Mouse (Mus musculus) intestine, embryonic 14.5 days (tissue): ENCODE results near the gene Tmc3. TPM values are rescaled to one million over a fixed set of nuclear protein-coding genes. Genes with fewer than 3 reads are reported as not detected.

Experiments
- ATAC-seq: fragments of 200-750 bp; cut with Nextera tagmentation; replicated peaks from 2 replicates; pipeline ENCODE4 v1.8.0; 2017; ENCODE audit warnings: low read depth, moderate number of reproducible peaks, moderate TSS enrichment, moderate library complexity; ENCODE audit not compliant: low FRiP score, low TSS enrichment
- DNase-seq: peaks from one replicate; pipeline ENCODE4 v3.0.0-alpha.2; 2018; ENCODE audit warnings: low spot score
- H3K27ac ChIP-seq: fragments of 300-500 bp; sonication (generic); 2 replicates; pipeline ENCODE4 v1.5.1; 2014; ENCODE audit warnings: low read depth, mild to moderate bottlenecking, control low read depth
- H3K27me3 ChIP-seq: fragments of 300-500 bp; sonication (generic); replicated peaks from 2 replicates; pipeline ENCODE4 v1.6.1; 2014; ENCODE audit warnings: low read length, control low read depth; ENCODE audit not compliant: control insufficient read depth, insufficient read depth
- H3K36me3 ChIP-seq: fragments of 300-500 bp; sonication (generic); 2 replicates; pipeline ENCODE4 v1.6.1; 2014; ENCODE audit warnings: low read length, control low read depth; ENCODE audit not compliant: control insufficient read depth, insufficient read depth
- H3K4me1 ChIP-seq: fragments of 300-500 bp; sonication (generic); replicated peaks from 2 replicates; pipeline ENCODE4 v1.6.1; 2014; ENCODE audit warnings: low read length, control low read depth, mixed read lengths; ENCODE audit not compliant: control insufficient read depth, insufficient read depth
- H3K4me2 ChIP-seq: fragments of 300-500 bp; sonication (generic); 2 replicates; pipeline ENCODE4 v1.6.1; 2014; ENCODE audit warnings: low read length
- H3K4me3 ChIP-seq: fragments of 300-500 bp; sonication (generic); 2 replicates; pipeline ENCODE4 v1.5.1; 2014; ENCODE audit warnings: low read depth, low read length, control low read depth, mixed read lengths
- H3K9ac ChIP-seq: fragments of 300-500 bp; sonication (generic); 2 replicates; pipeline ENCODE4 v1.6.1; 2014; ENCODE audit warnings: mild to moderate bottlenecking, low read length
- H3K9me3 ChIP-seq: fragments of 300-500 bp; sonication (generic); 2 replicates; pipeline ENCODE4 v1.6.1; 2016; ENCODE audit warnings: low read length, control low read depth; ENCODE audit not compliant: control insufficient read depth
- WGBS: fragments of 180-500 bp; shearing (Covaris S2); extraction: QIAGEN DNeasy Blood & Tissue Kit; methylation state at CpG from one replicate; pipeline ENCODE4 v1.1.7; 2014; 5-methylcytosine and 5-hydroxymethylcytosine counted together
- polyA plus RNA-seq: library from polyadenylated mRNA; unstranded; fragments of >200 nt; fragmentation: Nextera tagmentation; extraction: Ambion mirVana; gene quantifications from 2 replicates; pipeline ENCODE4 v1.2.1, GENCODE M21; 2014

Tmc3 gene
- polyA plus RNA-seq, 1 experiment from 2014 or later, result 1.2 TPM

- DNase-seq (no peak), ATAC-seq (no peak)
- no peaks in the 10 kb centered on the region for H3K27me3 ChIP-seq
- no peak overlapping the region for H3K4me3 ChIP-seq
- no peaks in the 10 kb centered on the region for H3K4me1 ChIP-seq
- H3K9me3 ChIP-seq, result no peaks in the 10 kb centered on the region
- WGBS, result 93% methylated on average over 4 of the region's 4 CpGs
- H3K4me2 ChIP-seq, result no peak overlapping the region
- no peaks in the 10 kb centered on the region for H3K36me3 ChIP-seq
- H3K9ac ChIP-seq, result no peak overlapping the region
- no peak overlapping the region for H3K27ac ChIP-seq
Measured at GRCm38 (mm10) chr7:83609891-83610290, 25.2 kb downstream of the Tmc3 start.

- Histone ChIP-seq H3K27me3 (no peaks in the 10 kb centered on the region), H3K9me3 (no peaks in the 10 kb centered on the region), H3K9ac (no peak overlapping the region), H3K4me3 (no peak overlapping the region), H3K4me1 (no peaks in the 10 kb centered on the region), H3K36me3 (no peaks in the 10 kb centered on the region), H3K27ac (no peak overlapping the region), H3K4me2 (no peak overlapping the region)
- 68% methylated on average over 1 of the region's 1 CpGs for WGBS
- no peak for ATAC-seq
- DNase-seq, result no peak
Measured at GRCm38 (mm10) chr7:83611886-83612285, 27.2 kb downstream of the Tmc3 start.

GRCm38 (mm10) chr7:83615272-83615671 lies 30.5 kb downstream of the Tmc3 start:
- 86% methylated on average over 3 of the region's 3 CpGs for WGBS
- no peak overlapping the region for H3K9ac ChIP-seq
- H3K36me3 ChIP-seq, result no peaks in the 10 kb centered on the region
- H3K27ac ChIP-seq, result no peak overlapping the region
- DNase-seq (no peak), ATAC-seq (no peak)
- no peak overlapping the region for H3K4me2 ChIP-seq
- H3K9me3 ChIP-seq, result no peaks in the 10 kb centered on the region
- no peak overlapping the region for H3K4me3 ChIP-seq
- H3K27me3 ChIP-seq, result no peaks in the 10 kb centered on the region
- no peaks in the 10 kb centered on the region for H3K4me1 ChIP-seq

- ATAC-seq (no peak), DNase-seq (no peak)
- Histone ChIP-seq H3K4me2 (no peak overlapping the region), H3K4me1 (no peaks in the 10 kb centered on the region), H3K27ac (no peak overlapping the region), H3K36me3 (no peaks in the 10 kb centered on the region), H3K4me3 (no peak overlapping the region), H3K9me3 (no peaks in the 10 kb centered on the region), H3K27me3 (no peaks in the 10 kb centered on the region), H3K9ac (no peak overlapping the region)
- WGBS, result 88% methylated on average over 8 of the region's 8 CpGs
Measured at GRCm38 (mm10) chr7:83615815-83616214, 31.1 kb downstream of the Tmc3 start.

- DNase-seq (no peak), ATAC-seq (no peak)
- Histone ChIP-seq H3K36me3 (no peaks in the 10 kb centered on the region), H3K27ac (no peak overlapping the region), H3K27me3 (no peaks in the 10 kb centered on the region), H3K9me3 (no peaks in the 10 kb centered on the region), H3K4me3 (no peak overlapping the region), H3K4me1 (no peaks in the 10 kb centered on the region), H3K9ac (no peak overlapping the region), H3K4me2 (no peak overlapping the region)
- WGBS, result 84% methylated on average over 3 of the region's 3 CpGs
Measured at GRCm38 (mm10) chr7:83616268-83616667, 31.5 kb downstream of the Tmc3 start.

- Histone ChIP-seq H3K27ac (no peak overlapping the region), H3K4me1 (no peaks in the 10 kb centered on the region), H3K4me2 (no peak overlapping the region), H3K27me3 (no peaks in the 10 kb centered on the region), H3K9me3 (no peaks in the 10 kb centered on the region), H3K9ac (no peak overlapping the region), H3K36me3 (no peaks in the 10 kb centered on the region), H3K4me3 (no peak overlapping the region)
- 97% methylated on average over 1 of the region's 1 CpGs for WGBS
- ATAC-seq (no peak), DNase-seq (no peak)
Measured at GRCm38 (mm10) chr7:83618709-83619108, 34.0 kb downstream of the Tmc3 start.

GRCm38 (mm10) chr7:83622582-83622981 lies 37.9 kb downstream of the Tmc3 start:
- no peak overlapping the region for H3K9ac ChIP-seq
- ATAC-seq, result no peak
- WGBS, result 91% methylated on average over 6 of the region's 6 CpGs

GRCm38 (mm10) chr7:83624065-83624464 lies 39.3 kb downstream of the Tmc3 start:
- Histone ChIP-seq H3K36me3 (no peaks in the 10 kb centered on the region), H3K4me1 (no peaks in the 10 kb centered on the region), H3K9me3 (no peaks in the 10 kb centered on the region), H3K27ac (no peak overlapping the region), H3K4me3 (no peak overlapping the region), H3K27me3 (no peaks in the 10 kb centered on the region), H3K4me2 (no peak overlapping the region), H3K9ac (no peak overlapping the region)
- ATAC-seq (no peak), DNase-seq (no peak)
- WGBS, result 77% methylated on average over 1 of the region's 1 CpGs

More at GRCm38 (mm10) chr7:83622582-83622981, 37.9 kb downstream of the Tmc3 start:
- no peak for DNase-seq
- H3K4me2 ChIP-seq, result no peak overlapping the region
- H3K27me3 ChIP-seq, result no peaks in the 10 kb centered on the region
- H3K4me3 ChIP-seq, result no peak overlapping the region
- no peaks in the 10 kb centered on the region for H3K4me1 ChIP-seq
- no peak overlapping the region for H3K27ac ChIP-seq
- no peaks in the 10 kb centered on the region for H3K36me3 ChIP-seq
- no peaks in the 10 kb centered on the region for H3K9me3 ChIP-seq

GRCm38 (mm10) chr7:83626557-83627257 lies 42.0 kb downstream of the Tmc3 start:
- Histone ChIP-seq H3K9ac (no peak overlapping the region), H3K4me1 (peaks cover 9% of the 10 kb centered on the region; the same call in 1 of the 2 replicates), H3K27me3 (no peaks in the 10 kb centered on the region), H3K9me3 (no peaks in the 10 kb centered on the region), H3K4me3 (no peak overlapping the region), H3K4me2 (no peak overlapping the region), H3K27ac (no peak overlapping the region), H3K36me3 (no peaks in the 10 kb centered on the region)
- no peak for DNase-seq
- 60% methylated on average over 8 of the region's 8 CpGs for WGBS
- no peak; the same call in 1 of the 2 replicates for ATAC-seq
